Comparison of ENCODE assay signal across 19 mouse cellular contexts in the genomic region with DNA sequence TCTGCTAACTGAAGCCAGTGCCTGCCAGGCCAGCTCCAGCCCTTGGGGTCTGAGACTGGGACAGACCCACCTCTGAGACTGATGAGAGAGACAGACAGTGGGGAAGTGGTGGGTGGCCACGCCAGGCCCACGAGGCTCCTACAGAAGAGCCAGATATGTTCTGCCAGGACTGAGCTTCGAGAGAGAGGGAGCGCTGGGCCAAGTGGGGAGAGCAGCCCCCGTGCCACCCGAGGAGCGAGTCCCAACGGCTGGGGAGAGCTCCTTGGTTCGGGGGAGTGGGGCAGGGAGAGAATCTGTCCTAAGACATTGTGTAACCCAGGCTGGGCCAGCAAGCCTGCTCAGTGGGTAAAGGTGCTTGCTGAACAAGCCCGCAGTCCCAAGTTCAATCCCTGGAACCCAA. TPM values are rescaled to one million over a fixed set of nuclear protein-coding genes. Genes with fewer than 3 reads are reported as not detected.
"Had no signal": no experiment of that assay in that cellular context is flagged by ENCODE, and none has a peak within 500 bp of the region (broad histone marks: within the 10 kb centered on the region; RNA-seq: fewer than 3 reads in every experiment).

No protein-coding gene starts in this region.

- H3K4me2 ChIP-seq: lung, embryonic 14.5 days; midbrain, embryonic 12.5 days had no signal

- H3K27ac ChIP-seq: midbrain, embryonic 10.5 days; midbrain, embryonic 12.5 days had no signal

- H3K9me3 ChIP-seq: midbrain, embryonic 10.5 days; midbrain, embryonic 12.5 days had no signal

- H3K4me3 ChIP-seq: midbrain, embryonic 10.5 days; midbrain, embryonic 12.5 days; myocyte had no signal

- H3K9ac ChIP-seq: lung, embryonic 14.5 days; midbrain, embryonic 12.5 days had no signal

- DNase-seq: lung, adult 18-20 months; lung, embryonic 14.5 days; lung, postnatal 10 days; lung, postnatal 4 days; midbrain, embryonic 14.5 days; retina, postnatal 1 day; right cerebral cortex, adult 18-20 months; right cerebral cortex, postnatal 25 days; right cerebral cortex, postnatal 4 days; spleen, adult 18-20 months; thymus, adult 18-20 months; thymus, postnatal 14 days; thymus, postnatal 36 days had no signal

- ATAC-seq: midbrain, embryonic 16.5 days had no signal

RNA-seq across cellular contexts. Expression of gene Cilp2, which starts 10.5 kb away (rescaled TPM):
- total RNA-seq: megakaryocyte, adult 5-6 weeks; megakaryocyte-erythroid progenitor cell, adult 5-6 weeks had no signal

RNA-seq across cellular contexts. Expression of gene Tssk6, which starts 25.0 kb away (rescaled TPM):
- total RNA-seq: megakaryocyte-erythroid progenitor cell, adult 5-6 weeks had no signal

RNA-seq across cellular contexts. Expression of gene Yjefn3, which starts 25.5 kb away (rescaled TPM):
- total RNA-seq: megakaryocyte, adult 5-6 weeks; megakaryocyte-erythroid progenitor cell, adult 5-6 weeks had no signal
